Mouse (Mus musculus): ENCODE results near the gene Vmn2r53.
"Not testable (repeated sequence)": the region's sequence is repeated elsewhere in the genome, so short reads cannot be mapped to it uniquely, and the experiment has no call there.

Gene Vmn2r53

GRCm38 (mm10) chr7:12608688-12609087 lies at the start of gene Vmn2r53:
TSS of gene Vmn2r53 (minus strand) at chr7:12608788.
- DNase-seq, result no peak

- DNase-seq, result not testable (repeated sequence)
Observed at GRCm38 (mm10) chr7:12640219-12640618, 31.6 kb upstream of the Vmn2r53 start, which contains the start of gene Vmn2r54. TSS of gene Vmn2r54 (minus strand) at chr7:12640319.
